Mouse (Mus musculus) ES-E14 (cell line): ENCODE data around the gene Dst.

Experiments
- CHD2 ChIP-seq: IDR thresholded peaks from 2 replicates; pipeline ENCODE4 v1.6.1; 2014; ENCODE audit warnings: mild to moderate bottlenecking, low read depth, low read length, inconsistent platforms
- HCFC1 ChIP-seq: IDR thresholded peaks from 2 replicates; pipeline ENCODE4 v1.6.1; 2012; ENCODE audit warnings: low read length, inconsistent platforms, borderline replicate concordance; ENCODE audit not compliant: insufficient read depth
- MAFK ChIP-seq: IDR thresholded peaks from 2 replicates; pipeline ENCODE4 v1.6.1; 2014; ENCODE audit warnings: mild to moderate bottlenecking, low read depth, low read length, inconsistent platforms; ENCODE audit not compliant: insufficient read depth
- ZC3H11A ChIP-seq: IDR thresholded peaks from 2 replicates; pipeline ENCODE4 v1.6.1; 2012; ENCODE audit warnings: low read depth, mild to moderate bottlenecking, inconsistent platforms, low read length, borderline replicate concordance
- ZNF384 ChIP-seq: IDR thresholded peaks from 2 replicates; pipeline ENCODE4 v1.6.1; 2012; ENCODE audit warnings: low read depth, low read length, inconsistent platforms

GRCm38 (mm10) chr1:34130804-34131203, 222.8 kb downstream of the Dst start:
- TF ChIP-seq HCFC1 (no peak), MAFK (no peak), CHD2 (no peak), ZC3H11A (no peak), ZNF384 (no peak)
